Mouse (Mus musculus) neural tube, embryonic 12.5 days (tissue): Measurements from ENCODE around the gene Tmem201. TPM values are rescaled to one million over a fixed set of nuclear protein-coding genes. Genes with fewer than 3 reads are reported as not detected.
A peak's percentile ranks its signal among the peaks of the same experiment; 100 is the strongest.
"Not testable (repeated sequence)": the region's sequence is repeated elsewhere in the genome, so short reads cannot be mapped to it uniquely, and the experiment has no call there.

Experiments used
- ATAC-seq: fragments of 200-750 bp; cut with Nextera tagmentation; 2 replicates; pipeline ENCODE4 v1.8.0; 2017; ENCODE audit warnings: low read depth, mild to moderate bottlenecking, moderate TSS enrichment, moderate library complexity; ENCODE audit not compliant: low FRiP score
- H3K27ac ChIP-seq: fragments of 300-500 bp; sonication (generic); 2 replicates; pipeline ENCODE4 v1.5.1; 2016
- H3K27me3 ChIP-seq: fragments of 300-500 bp; sonication (generic); replicated peaks from 2 replicates; pipeline ENCODE4 v1.6.1; 2016; ENCODE audit warnings: mild to moderate bottlenecking
- H3K36me3 ChIP-seq: fragments of 300-500 bp; sonication (generic); 2 replicates; pipeline ENCODE4 v1.6.1; 2016; ENCODE audit warnings: mild to moderate bottlenecking
- H3K4me1 ChIP-seq: fragments of 300-500 bp; sonication (generic); 2 replicates; pipeline ENCODE4 v1.6.1; 2016
- H3K4me2 ChIP-seq: fragments of 300-500 bp; sonication (generic); replicated peaks from 2 replicates; pipeline ENCODE4 v1.6.1; 2016; ENCODE audit warnings: mild to moderate bottlenecking
- H3K4me3 ChIP-seq: fragments of 300-500 bp; sonication (generic); 2 replicates; pipeline ENCODE4 v1.5.1; 2016
- H3K9ac ChIP-seq: fragments of 300-500 bp; sonication (generic); 2 replicates; pipeline ENCODE4 v1.6.1; 2016; ENCODE audit warnings: mild to moderate bottlenecking
- H3K9me3 ChIP-seq: fragments of 300-500 bp; sonication (generic); 2 replicates; pipeline ENCODE4 v1.6.1; 2016; ENCODE audit warnings: mild to moderate bottlenecking
- WGBS: fragments of 180-500 bp; shearing (Covaris S2); methylation state at CpG from one replicate; pipeline ENCODE4 v1.1.7; 2016; 5-methylcytosine and 5-hydroxymethylcytosine counted together
- polyA plus RNA-seq: library from polyadenylated mRNA; unstranded; fragments of >200 nt; fragmentation: Nextera tagmentation; extraction: Ambion mirVana; gene quantifications from 2 replicates; pipeline ENCODE4 v1.2.1, GENCODE M21; 2016

The Tmem201 gene
- polyA plus RNA-seq, 1 experiment from 2014 or later = 41.4 TPM

DNA sequence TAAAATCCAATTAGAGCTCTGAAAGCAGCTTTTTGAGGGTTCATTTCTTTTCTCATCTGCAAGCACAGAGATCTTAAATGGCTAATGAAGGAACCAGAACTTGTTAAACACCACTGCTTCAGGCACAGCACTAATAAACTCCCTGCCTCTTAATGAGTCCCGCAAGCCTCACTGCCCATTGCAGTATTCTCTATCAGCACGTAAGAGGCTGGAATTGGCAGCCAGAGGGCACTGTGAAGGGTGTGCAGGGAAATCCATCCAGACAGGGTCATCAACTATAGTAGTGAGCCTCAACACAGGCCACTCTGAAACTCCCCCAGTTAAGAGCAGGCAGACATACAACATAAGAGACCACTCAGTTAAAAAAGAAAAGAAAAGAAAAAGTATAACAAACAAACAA, 34.5 kb upstream of the Tmem201 start:
- Histone ChIP-seq H3K27me3 (no peaks in the 10 kb centered on the region), H3K4me3 (no peak overlapping the region), H3K4me1 (peaks cover 17% of the 10 kb centered on the region), H3K27ac (no peak overlapping the region), H3K4me2 (peak overlapping the region; percentile 98), H3K9me3 (no peaks in the 10 kb centered on the region), H3K9ac (no peak overlapping the region), H3K36me3 (no peaks in the 10 kb centered on the region)
- WGBS = 10% methylated on average over 2 of the region's 2 CpGs
- no peak for ATAC-seq

DNA sequence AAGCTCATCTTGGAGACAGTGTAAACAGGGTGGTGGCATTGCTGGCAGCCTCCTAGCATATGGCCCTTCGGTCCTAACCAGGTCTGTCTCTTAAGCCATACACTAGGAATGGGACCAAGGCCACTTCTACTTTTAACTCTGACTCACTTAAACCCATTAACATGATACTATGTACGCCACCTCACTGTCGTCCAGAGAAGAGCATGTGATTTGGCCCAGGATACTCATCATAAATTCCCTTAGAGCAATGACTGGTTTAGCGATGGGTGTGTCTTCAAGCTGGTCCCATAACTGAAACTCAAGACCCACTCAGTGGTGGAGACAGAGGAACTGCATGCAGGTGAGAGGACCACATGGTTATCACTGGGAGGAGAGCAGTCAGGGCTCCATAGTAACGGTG, 27.4 kb upstream of the Tmem201 start:
- WGBS = 96% methylated on average over 5 of the region's 5 CpGs
- Histone ChIP-seq H3K36me3 (no peaks in the 10 kb centered on the region; the same call in 1 of the 2 replicates), H3K27me3 (no peaks in the 10 kb centered on the region), H3K4me1 (no peaks in the 10 kb centered on the region), H3K27ac (no peak overlapping the region), H3K4me2 (no peak overlapping the region), H3K4me3 (no peak overlapping the region), H3K9me3 (no peaks in the 10 kb centered on the region), H3K9ac (no peak overlapping the region)
- ATAC-seq = no peak

DNA sequence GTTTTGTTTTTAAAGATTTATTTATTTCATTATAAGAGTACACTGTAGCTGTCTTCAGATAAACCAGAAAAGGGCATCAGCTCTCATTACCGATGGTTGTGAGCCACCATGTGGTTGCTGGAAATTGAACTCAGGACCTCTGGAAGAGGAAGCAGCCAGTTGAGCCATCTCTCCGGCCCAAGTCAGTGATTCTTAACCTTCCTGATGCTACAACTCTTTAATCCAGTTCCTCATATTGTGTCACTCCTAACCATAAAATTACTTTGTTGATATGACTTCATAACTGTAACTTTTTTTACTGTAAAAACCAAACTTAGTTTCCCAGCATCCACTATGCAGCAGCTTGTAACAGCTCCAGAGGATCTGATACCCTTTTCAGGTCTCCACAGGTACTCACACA, 25.5 kb upstream of the Tmem201 start:
- no peaks in the 10 kb centered on the region for H3K9me3 ChIP-seq
- no peak overlapping the region for H3K4me2 ChIP-seq
- H3K9ac ChIP-seq = no peak overlapping the region
- H3K36me3 ChIP-seq = peaks cover 3% of the 10 kb centered on the region; the same call in 1 of the 2 replicates
- H3K27me3 ChIP-seq = no peaks in the 10 kb centered on the region
- H3K27ac ChIP-seq = no peak overlapping the region
- H3K4me1 ChIP-seq = no peaks in the 10 kb centered on the region
- ATAC-seq = no peak
- H3K4me3 ChIP-seq = no peak overlapping the region
- 87% methylated on average over 2 of the region's 2 CpGs for WGBS

DNA sequence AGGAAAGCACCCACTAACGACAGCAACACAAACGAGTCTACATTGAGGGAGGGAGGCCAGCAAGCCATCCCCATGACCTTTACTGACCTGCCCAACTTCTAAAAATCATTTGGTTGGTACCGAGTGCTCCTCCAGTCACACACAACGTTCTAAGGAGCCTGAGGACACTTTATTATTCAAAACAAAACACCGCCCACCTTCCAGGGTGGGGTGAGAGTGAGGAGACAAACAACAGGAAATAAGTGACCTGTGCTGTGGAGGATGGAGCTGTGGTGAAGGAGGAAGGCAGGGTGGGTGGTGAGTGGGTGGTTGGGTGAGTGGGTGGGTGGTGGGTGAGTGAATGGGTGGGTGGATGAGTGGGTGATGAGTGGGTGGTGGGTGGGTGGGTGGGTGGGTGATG, 21.7 kb upstream of the Tmem201 start:
- Histone ChIP-seq H3K9me3 (no peaks in the 10 kb centered on the region), H3K4me3 (no peak overlapping the region), H3K4me1 (no peaks in the 10 kb centered on the region), H3K27me3 (no peaks in the 10 kb centered on the region), H3K27ac (no peak overlapping the region), H3K4me2 (no peak overlapping the region), H3K36me3 (peaks cover 7% of the 10 kb centered on the region; the same call in 1 of the 2 replicates), H3K9ac (no peak overlapping the region)
- no peak for ATAC-seq
- 66% methylated on average over 5 of the region's 5 CpGs for WGBS

DNA sequence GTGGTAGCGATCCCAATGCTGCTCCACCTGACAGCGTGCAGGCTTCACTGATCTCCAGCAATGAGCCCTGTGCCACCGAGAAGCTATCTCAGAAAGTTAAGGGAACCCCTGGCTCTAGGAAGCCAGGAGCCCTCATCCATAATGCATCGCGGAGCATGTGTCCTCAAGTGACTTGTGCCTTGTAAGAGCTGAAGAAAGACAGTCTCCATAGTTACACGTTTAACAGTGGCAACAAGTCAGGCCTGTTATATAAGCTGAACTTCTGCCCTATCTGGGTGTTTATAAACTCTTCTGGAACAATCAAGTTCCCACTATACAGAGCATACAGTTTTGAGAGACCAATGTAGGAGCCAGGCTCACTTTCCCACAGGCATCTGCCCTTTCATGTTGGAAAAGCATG, 20.6 kb upstream of the Tmem201 start:
- H3K9me3 ChIP-seq = no peaks in the 10 kb centered on the region
- H3K4me1 ChIP-seq = no peaks in the 10 kb centered on the region
- no peak overlapping the region for H3K9ac ChIP-seq
- no peak overlapping the region for H3K27ac ChIP-seq
- WGBS = 64% methylated on average over 6 of the region's 6 CpGs
- ATAC-seq = no peak
- no peak overlapping the region for H3K4me2 ChIP-seq
- H3K36me3 ChIP-seq = peaks cover 12% of the 10 kb centered on the region; the same call in 1 of the 2 replicates
- no peaks in the 10 kb centered on the region for H3K27me3 ChIP-seq
- H3K4me3 ChIP-seq = no peak overlapping the region

DNA sequence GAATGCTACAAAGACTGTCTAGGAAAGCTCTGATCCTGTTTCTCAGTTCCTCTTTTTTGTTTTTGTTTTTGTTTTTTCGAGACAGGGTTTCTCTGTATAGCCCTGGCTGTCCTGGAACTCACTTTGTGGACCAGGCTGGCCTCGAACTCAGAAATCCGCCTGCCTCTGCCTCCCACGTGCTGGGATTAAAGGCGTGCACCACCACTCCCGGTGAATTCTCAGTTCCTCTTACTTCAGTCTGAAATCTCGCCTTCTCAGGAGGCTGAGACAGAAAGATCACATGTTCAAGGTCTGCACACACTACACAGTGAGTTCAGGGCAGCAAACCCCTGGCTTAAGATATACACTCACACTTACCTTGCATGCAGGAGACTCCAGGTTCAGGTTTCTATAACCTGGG, 18.7 kb upstream of the Tmem201 start:
- not testable (repeated sequence) for H3K4me1 ChIP-seq, H3K4me3 ChIP-seq, H3K9me3 ChIP-seq, H3K9ac ChIP-seq, ATAC-seq, H3K4me2 ChIP-seq, H3K27ac ChIP-seq, H3K27me3 ChIP-seq
- WGBS = 92% methylated on average over 7 of the region's 7 CpGs
- peaks cover 12% of the 10 kb centered on the region; the same call in 1 of the 2 replicates for H3K36me3 ChIP-seq

DNA sequence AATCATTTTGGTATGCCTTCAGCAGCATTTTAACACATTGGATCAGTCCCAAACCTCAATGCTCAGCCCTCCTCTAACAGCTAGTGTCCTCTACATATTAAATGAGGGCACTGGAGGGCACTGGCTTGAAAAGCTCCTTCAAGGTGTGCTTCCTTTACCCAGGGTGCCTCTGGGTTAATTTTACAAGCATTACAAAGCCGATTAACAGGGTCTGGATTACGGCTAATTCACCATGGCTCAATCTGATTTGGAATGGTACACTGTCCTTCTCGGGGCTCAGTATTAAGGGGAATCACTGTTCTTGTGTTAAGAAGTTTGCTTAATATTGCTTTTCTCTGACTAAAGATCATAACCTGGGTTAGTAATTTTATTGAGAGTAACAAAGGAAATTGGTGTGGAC, 15.0 kb upstream of the Tmem201 start:
- H3K4me2 ChIP-seq = no peak overlapping the region
- H3K27me3 ChIP-seq = no peaks in the 10 kb centered on the region
- WGBS = 64% methylated on average over 3 of the region's 3 CpGs
- H3K4me1 ChIP-seq = peaks cover 10% of the 10 kb centered on the region; the same call in 1 of the 2 replicates
- H3K36me3 ChIP-seq = peaks cover 14% of the 10 kb centered on the region; the same call in 1 of the 2 replicates
- no peaks in the 10 kb centered on the region for H3K9me3 ChIP-seq
- H3K4me3 ChIP-seq = no peak overlapping the region
- no peak for ATAC-seq
- H3K27ac ChIP-seq = no peak overlapping the region
- no peak overlapping the region for H3K9ac ChIP-seq

DNA sequence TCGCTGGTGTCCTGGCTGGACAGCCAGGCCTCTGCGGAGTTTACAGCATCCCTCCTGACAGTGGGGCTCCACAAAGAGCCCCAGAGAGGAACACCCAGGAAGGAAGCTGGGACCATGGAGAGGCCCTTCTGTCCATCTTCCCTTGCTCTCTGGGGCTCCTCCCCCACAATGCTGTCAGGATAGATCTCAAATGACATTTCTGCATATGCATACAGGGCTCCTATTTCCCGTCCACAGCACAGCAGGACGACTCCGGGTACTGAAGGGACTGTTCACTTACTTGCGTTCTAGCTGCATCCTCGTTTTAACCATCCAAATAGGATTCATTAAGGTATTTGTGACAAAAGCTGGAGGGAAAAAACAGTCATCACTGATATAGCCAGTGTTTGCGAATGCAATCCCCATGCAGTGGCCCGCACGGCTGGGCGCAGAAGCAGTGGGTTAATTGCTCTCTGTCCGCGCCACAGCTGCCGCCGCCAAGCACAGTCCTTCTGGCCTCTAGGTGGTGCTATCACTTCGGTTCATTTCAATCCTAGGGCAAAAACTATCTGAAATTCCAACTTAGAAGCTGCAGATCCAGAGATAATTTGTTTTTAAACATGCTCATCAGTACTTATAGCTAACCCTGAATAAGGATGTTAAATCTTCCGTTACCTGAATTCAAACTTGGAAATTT, 14.4 kb upstream of the Tmem201 start:
- H3K9ac ChIP-seq = no peak overlapping the region
- peak overlapping the region; percentile 26; the same call in 1 of the 2 replicates for H3K4me2 ChIP-seq
- 21% methylated on average over 17 of the region's 17 CpGs for WGBS
- ATAC-seq = 0 out of 2 replicates have a peak, but pooled peaks have one; percentile 48
- H3K36me3 ChIP-seq = peaks cover 14% of the 10 kb centered on the region; the same call in 1 of the 2 replicates
- no peak overlapping the region for H3K4me3 ChIP-seq
- H3K27ac ChIP-seq = no peak overlapping the region
- no peaks in the 10 kb centered on the region for H3K27me3 ChIP-seq
- H3K4me1 ChIP-seq = peaks cover 10% of the 10 kb centered on the region; the same call in 1 of the 2 replicates
- H3K9me3 ChIP-seq = no peaks in the 10 kb centered on the region

DNA sequence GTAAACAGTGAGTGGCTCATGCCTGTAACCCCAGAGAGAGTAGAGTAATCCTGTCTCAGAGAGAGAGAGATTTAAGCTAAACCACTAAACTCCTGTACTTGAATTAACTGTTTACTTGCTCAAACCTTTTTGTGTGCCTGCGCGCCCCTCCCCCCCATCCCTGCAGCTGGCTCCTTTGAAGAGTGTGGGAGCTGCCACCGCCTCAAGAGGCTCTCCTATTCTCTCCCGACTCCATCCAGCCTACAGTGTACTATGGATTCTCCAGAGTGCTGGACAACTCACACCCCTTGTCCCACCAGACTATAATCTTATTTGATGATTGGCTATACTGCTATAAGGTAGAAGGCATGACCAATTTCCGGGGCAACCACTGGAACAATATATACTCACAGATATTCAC, 12.8 kb upstream of the Tmem201 start:
- H3K4me3 ChIP-seq = no peak overlapping the region
- H3K36me3 ChIP-seq = peaks cover 15% of the 10 kb centered on the region; the same call in 1 of the 2 replicates
- H3K27me3 ChIP-seq = no peaks in the 10 kb centered on the region
- H3K9ac ChIP-seq = no peak overlapping the region
- 35% methylated on average over 5 of the region's 5 CpGs for WGBS
- no peaks in the 10 kb centered on the region for H3K9me3 ChIP-seq
- H3K4me2 ChIP-seq = no peak overlapping the region
- no peak overlapping the region for H3K27ac ChIP-seq
- no peak for ATAC-seq
- peaks cover 10% of the 10 kb centered on the region; the same call in 1 of the 2 replicates for H3K4me1 ChIP-seq

DNA sequence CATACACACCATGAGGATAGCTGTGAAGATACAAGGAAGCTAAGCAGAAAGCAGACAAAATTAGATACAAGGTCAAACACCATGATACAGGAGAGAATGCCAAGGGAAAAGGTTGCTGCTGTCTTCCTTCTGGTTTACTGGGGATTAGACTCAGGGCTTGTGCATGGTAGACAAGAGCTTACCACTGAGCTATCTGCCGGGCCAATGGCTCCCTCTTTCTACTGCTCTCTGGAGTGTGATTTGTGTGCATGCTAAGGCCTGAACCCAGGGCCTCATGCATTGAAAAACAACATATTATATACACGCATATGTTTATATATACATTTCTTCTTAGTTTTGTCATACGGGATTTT, 11.8 kb upstream of the Tmem201 start:
- H3K4me1 ChIP-seq = peaks cover 10% of the 10 kb centered on the region; the same call in 1 of the 2 replicates
- not testable (repeated sequence) for H3K4me2 ChIP-seq, ATAC-seq, H3K4me3 ChIP-seq, H3K27ac ChIP-seq, H3K9ac ChIP-seq, H3K27me3 ChIP-seq, H3K9me3 ChIP-seq
- WGBS = 90% methylated on average over 3 of the region's 3 CpGs
- peaks cover 22% of the 10 kb centered on the region for H3K36me3 ChIP-seq

DNA sequence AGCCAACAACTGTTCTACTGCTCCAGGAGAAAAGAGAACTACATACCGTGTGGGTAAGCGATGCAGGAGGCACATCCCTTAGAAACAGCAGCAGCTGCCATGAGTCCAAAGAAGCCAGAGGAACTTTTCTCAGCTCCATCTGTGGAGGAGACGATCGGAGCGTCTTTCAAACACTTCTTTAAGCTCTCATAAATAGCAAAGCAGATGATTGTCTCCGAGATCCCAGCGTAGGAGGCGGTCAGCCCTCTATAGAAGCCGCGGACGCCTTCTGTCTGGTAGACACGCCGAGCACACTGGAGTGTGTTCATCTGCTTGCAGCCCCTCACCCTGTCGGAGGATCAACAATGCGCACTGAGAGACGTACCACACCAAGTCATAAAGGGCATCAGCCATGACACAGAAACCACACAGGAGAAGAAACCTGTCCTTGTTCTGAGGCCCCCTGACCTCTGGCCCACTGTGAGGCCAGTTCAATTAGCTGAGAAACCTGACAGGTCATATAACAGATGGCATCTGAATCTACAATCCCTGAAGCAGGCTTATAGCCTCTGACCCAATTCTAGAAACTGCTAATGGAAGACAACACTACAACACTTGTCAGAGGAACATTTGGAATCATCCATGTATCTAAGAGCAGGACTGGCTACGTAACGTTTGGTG, 11.3 kb upstream of the Tmem201 start:
- Histone ChIP-seq H3K9ac (no peak overlapping the region), H3K4me1 (peaks cover 10% of the 10 kb centered on the region; the same call in 1 of the 2 replicates), H3K27ac (no peak overlapping the region), H3K9me3 (no peaks in the 10 kb centered on the region), H3K27me3 (no peaks in the 10 kb centered on the region), H3K4me2 (no peak overlapping the region), H3K36me3 (peaks cover 22% of the 10 kb centered on the region), H3K4me3 (no peak overlapping the region)
- 77% methylated on average over 18 of the region's 18 CpGs for WGBS
- ATAC-seq = no peak

DNA sequence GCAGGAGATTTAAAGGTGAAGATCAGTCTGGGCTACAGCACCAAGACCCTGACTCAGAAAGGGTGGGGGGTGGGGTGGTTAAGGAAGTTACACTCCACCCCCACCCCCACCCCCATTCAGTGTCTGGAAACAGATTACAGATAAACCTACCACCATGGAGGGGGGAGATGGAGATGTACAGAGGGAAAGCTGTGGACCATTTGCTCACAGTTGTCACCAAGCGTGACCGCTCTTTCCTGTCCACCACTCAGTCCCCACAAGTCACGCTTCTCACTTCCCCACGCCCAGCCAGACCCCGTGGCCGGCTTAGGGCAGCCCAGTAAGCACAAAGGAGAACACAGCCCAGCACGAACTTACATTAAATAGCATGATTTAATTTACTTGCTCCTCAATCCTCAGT, 6.3 kb upstream of the Tmem201 start:
- no peak overlapping the region for H3K9ac ChIP-seq
- no peak overlapping the region for H3K27ac ChIP-seq
- H3K27me3 ChIP-seq = no peaks in the 10 kb centered on the region
- no peaks in the 10 kb centered on the region for H3K4me1 ChIP-seq
- no peak overlapping the region for H3K4me3 ChIP-seq
- no peak overlapping the region for H3K4me2 ChIP-seq
- no peaks in the 10 kb centered on the region for H3K9me3 ChIP-seq
- H3K36me3 ChIP-seq = peaks cover 43% of the 10 kb centered on the region
- 81% methylated on average over 7 of the region's 7 CpGs for WGBS
- no peak for ATAC-seq
